Mouse (Mus musculus) C2C12 (cell line): ENCODE data around the gene Sept1.

ENCODE experiments used
- CEBPB ChIP-seq: IDR thresholded peaks from one replicate; pipeline ENCODE4 v1.6.1; 2011; ENCODE audit warnings: low read depth, mild to moderate bottlenecking, control low read depth, moderate library complexity
- CTCF ChIP-seq: IDR thresholded peaks from one replicate; pipeline ENCODE4 v1.5.1; 2011; ENCODE audit not compliant: control insufficient read depth, insufficient read depth, insufficient read length
- MAX ChIP-seq: IDR thresholded peaks from one replicate; pipeline ENCODE4 v1.6.1; 2011; ENCODE audit warnings: mild to moderate bottlenecking, control low read depth
- MYOD1 ChIP-seq: IDR thresholded peaks from one replicate; pipeline ENCODE4 v1.6.1; 2011; ENCODE audit warnings: low read depth; ENCODE audit not compliant: control insufficient read depth, insufficient read length
- MYOG ChIP-seq: IDR thresholded peaks from one replicate; pipeline ENCODE4 v1.6.1; 2011; ENCODE audit not compliant: control insufficient read depth, insufficient read length; ENCODE audit errors: extremely low read depth
- USF1 ChIP-seq: IDR thresholded peaks from one replicate; pipeline ENCODE4 v1.6.1; 2011; ENCODE audit warnings: low read depth, mild to moderate bottlenecking, control low read depth, moderate library complexity

GRCm38 (mm10) chr7:127190672-127191071 lies 42.3 kb downstream of the Sept1 start:
- TF ChIP-seq CTCF (no peak), MYOG (no peak), CEBPB (no peak), MAX (no peak), MYOD1 (no peak), USF1 (no peak)
